Mouse (Mus musculus): ENCODE data around the gene Psmc3.

GRCm38 (mm10) chr2:91008536-91008935 lies 45.3 kb upstream of the Psmc3 start:
- TF ChIP-seq CTCF (IDR thresholded peaks at IDR 0.05; ENCODE audit: control insufficient read depth, insufficient read depth, insufficient replicate concordance, low read depth, low read length) (no peak), POLR2A (IDR thresholded peaks at IDR 0.05; ENCODE audit: control insufficient read depth, low read depth, low read length) (no peak)

All from testis, adult 2 months (tissue).